Comparison of ENCODE assay signal across 7 mouse cellular contexts in genomic region chr10:122802218-122802617, GRCm38 (mm10).
A peak's percentile ranks its signal among the peaks of the same experiment; 100 is the strongest.
DNase-seq lines count a peak whose midpoint lies in the region; ATAC-seq lines count a peak whose summit lies in the region.

No protein-coding gene starts in this region.

- no peak overlapping the region for H3K9ac ChIP-seq in forebrain, embryonic 15.5 days (replicated peaks)
- H3K9ac ChIP-seq in limb, embryonic 12.5 days (replicated peaks) = peak overlapping the region; percentile 56
- H3K9ac ChIP-seq in stomach, embryonic 15.5 days = no peak overlapping the region

- peak overlapping the region; percentile 56 for H3K4me3 ChIP-seq in megakaryocyte, embryonic 14.5 days (replicated peaks)
- H3K4me3 ChIP-seq in forebrain, embryonic 15.5 days = peak overlapping the region; percentile 12
- peak overlapping the region; percentile 33 for H3K4me3 ChIP-seq in limb, embryonic 12.5 days (replicated peaks)
- peak overlapping the region; percentile 22 for H3K4me3 ChIP-seq in stomach, embryonic 15.5 days (replicated peaks)

- no peak for DNase-seq in cerebellum, adult 11 months
- no peak for DNase-seq in yolk sac, embryonic 10.5 days (ENCODE audit: low spot score)

- H3K9me3 ChIP-seq in megakaryocyte, embryonic 14.5 days = peaks cover 5% of the 10 kb centered on the region; the same call in 1 of the 2 replicates
- H3K9me3 ChIP-seq in forebrain, embryonic 15.5 days = no peaks in the 10 kb centered on the region
- no peaks in the 10 kb centered on the region for H3K9me3 ChIP-seq in limb, embryonic 12.5 days
- no peaks in the 10 kb centered on the region for H3K9me3 ChIP-seq in stomach, embryonic 15.5 days

- H3K4me2 ChIP-seq in forebrain, embryonic 15.5 days (replicated peaks) = peak overlapping the region; percentile 35
- H3K4me2 ChIP-seq in limb, embryonic 12.5 days = peak overlapping the region; percentile 63
- H3K4me2 ChIP-seq in stomach, embryonic 15.5 days = peak overlapping the region; percentile 57

- no peak for ATAC-seq in megakaryocyte, adult 5-6 weeks (ENCODE audit: poor library complexity, severe bottlenecking)
- no peak for ATAC-seq in forebrain, embryonic 15.5 days (replicated peaks)
- 0 out of 2 replicates have a peak, but pooled peaks have one; percentile 29 for ATAC-seq in limb, embryonic 12.5 days (ENCODE audit: insufficient number of reproducible peaks, insufficient read depth, low FRiP score, low TSS enrichment, low read depth)
- no peak for ATAC-seq in stomach, embryonic 15.5 days (ENCODE audit: insufficient read depth, low FRiP score, low read depth)

- no peak overlapping the region for H3K27ac ChIP-seq in forebrain, embryonic 15.5 days (replicated peaks)
- no peak overlapping the region for H3K27ac ChIP-seq in limb, embryonic 12.5 days
- H3K27ac ChIP-seq in stomach, embryonic 15.5 days = no peak overlapping the region

- 39% methylated on average over 30 of the region's 30 CpGs for WGBS in forebrain, embryonic 15.5 days
- 31% methylated on average over 30 of the region's 30 CpGs for WGBS in limb, embryonic 12.5 days
- 33% methylated on average over 30 of the region's 30 CpGs for WGBS in stomach, embryonic 15.5 days

- no peaks in the 10 kb centered on the region for H3K27me3 ChIP-seq in megakaryocyte, embryonic 14.5 days (replicated peaks)
- no peaks in the 10 kb centered on the region for H3K27me3 ChIP-seq in forebrain, embryonic 15.5 days
- no peaks in the 10 kb centered on the region for H3K27me3 ChIP-seq in limb, embryonic 12.5 days
- H3K27me3 ChIP-seq in stomach, embryonic 15.5 days (replicated peaks) = no peaks in the 10 kb centered on the region

- H3K36me3 ChIP-seq in megakaryocyte, embryonic 14.5 days (replicated peaks; ENCODE audit: low read length) = peaks cover 13% of the 10 kb centered on the region
- no peaks in the 10 kb centered on the region for H3K36me3 ChIP-seq in forebrain, embryonic 15.5 days
- no peaks in the 10 kb centered on the region for H3K36me3 ChIP-seq in limb, embryonic 12.5 days
- H3K36me3 ChIP-seq in stomach, embryonic 15.5 days = no peaks in the 10 kb centered on the region

- H3K4me1 ChIP-seq in megakaryocyte, embryonic 14.5 days = peaks cover 75% of the 10 kb centered on the region
- peaks cover 8% of the 10 kb centered on the region for H3K4me1 ChIP-seq in forebrain, embryonic 15.5 days
- H3K4me1 ChIP-seq in limb, embryonic 12.5 days (replicated peaks) = peaks cover 14% of the 10 kb centered on the region
- 0 out of 2 replicates have a peak, but pooled peaks cover 4% of the 10 kb centered on the region for H3K4me1 ChIP-seq in stomach, embryonic 15.5 days
